Mouse (Mus musculus): ENCODE results near the gene Gtpbp1.

GRCm38 (mm10) chr15:79757118-79757517 lies 66.5 kb downstream of the Gtpbp1 start:
- no peak for TF ChIP-seq CTCF (IDR thresholded peaks at IDR 0.05; ENCODE audit: insufficient read depth, low read length)
- no peak for TF ChIP-seq POLR2A (IDR thresholded peaks at IDR 0.05; ENCODE audit: borderline replicate concordance, extremely low read depth, low read depth, low read length)
